Comparison of ENCODE assay signal across 21 mouse cellular contexts in genomic region chr9:51396801-51397200, GRCm38 (mm10).
"Had no signal": no experiment of that assay in that cellular context is flagged by ENCODE, and none has a peak within 500 bp of the region (broad histone marks: within the 10 kb centered on the region; RNA-seq: fewer than 3 reads in every experiment).

No protein-coding gene starts in this region.

- H3K4me1 ChIP-seq: intestine, embryonic 15.5 days; liver, embryonic 13.5 days; midbrain, embryonic 15.5 days had no signal

- H3K9ac ChIP-seq: intestine, embryonic 15.5 days; kidney, embryonic 15.5 days; limb, embryonic 12.5 days; liver, embryonic 13.5 days; midbrain, embryonic 12.5 days; midbrain, embryonic 15.5 days; neural tube, embryonic 12.5 days; neural tube, embryonic 15.5 days had no signal

- H3K4me3 ChIP-seq: intestine, embryonic 15.5 days; kidney, embryonic 15.5 days; left cerebral cortex, adult 2 months; limb, embryonic 12.5 days; liver, embryonic 13.5 days; midbrain, embryonic 12.5 days; midbrain, embryonic 15.5 days; neural tube, embryonic 12.5 days; neural tube, embryonic 15.5 days had no signal

- H3K27ac ChIP-seq: intestine, embryonic 15.5 days; kidney, embryonic 15.5 days; left cerebral cortex, adult 2 months; limb, embryonic 12.5 days; liver, embryonic 13.5 days; macrophage; midbrain, embryonic 12.5 days; midbrain, embryonic 15.5 days; neural tube, embryonic 12.5 days; neural tube, embryonic 15.5 days; stomach, postnatal 0 days had no signal

- H3K27me3 ChIP-seq: intestine, embryonic 15.5 days; kidney, embryonic 15.5 days; limb, embryonic 12.5 days; liver, embryonic 13.5 days; midbrain, embryonic 12.5 days; midbrain, embryonic 15.5 days; neural tube, embryonic 12.5 days; neural tube, embryonic 15.5 days had no signal

- H3K9me3 ChIP-seq: intestine, embryonic 15.5 days; kidney, embryonic 15.5 days; limb, embryonic 12.5 days; liver, embryonic 13.5 days; midbrain, embryonic 12.5 days; midbrain, embryonic 15.5 days; neural tube, embryonic 12.5 days; neural tube, embryonic 15.5 days had no signal

- ATAC-seq: intestine, embryonic 15.5 days; midbrain, embryonic 15.5 days had no signal

- H3K36me3 ChIP-seq: intestine, embryonic 15.5 days; kidney, embryonic 15.5 days; limb, embryonic 12.5 days; liver, embryonic 13.5 days; midbrain, embryonic 12.5 days; midbrain, embryonic 15.5 days; neural tube, embryonic 12.5 days; neural tube, embryonic 15.5 days had no signal

- DNase-seq: kidney, adult 11 months; kidney, adult 8-10 months; kidney, postnatal 10 days; kidney, postnatal 36 days; layer of hippocampus, postnatal 36 days; liver, embryonic 13.5 days; right cerebral cortex, adult 18-20 months; right cerebral cortex, postnatal 14 days; right cerebral cortex, postnatal 4 days; thymus, adult 2 months; thymus, postnatal 25 days had no signal

- H3K4me2 ChIP-seq: intestine, embryonic 15.5 days; kidney, embryonic 15.5 days; limb, embryonic 12.5 days; liver, embryonic 13.5 days; midbrain, embryonic 12.5 days; midbrain, embryonic 15.5 days; neural tube, embryonic 12.5 days; neural tube, embryonic 15.5 days had no signal
